Mouse (Mus musculus): ENCODE results near the gene Fgfr2. TPM values are rescaled to one million over a fixed set of nuclear protein-coding genes. Genes with fewer than 3 reads are reported as not detected.

The Fgfr2 gene
- polyA plus RNA-seq, 1 experiment from 2014 or later, result 17.2 TPM

DNA sequence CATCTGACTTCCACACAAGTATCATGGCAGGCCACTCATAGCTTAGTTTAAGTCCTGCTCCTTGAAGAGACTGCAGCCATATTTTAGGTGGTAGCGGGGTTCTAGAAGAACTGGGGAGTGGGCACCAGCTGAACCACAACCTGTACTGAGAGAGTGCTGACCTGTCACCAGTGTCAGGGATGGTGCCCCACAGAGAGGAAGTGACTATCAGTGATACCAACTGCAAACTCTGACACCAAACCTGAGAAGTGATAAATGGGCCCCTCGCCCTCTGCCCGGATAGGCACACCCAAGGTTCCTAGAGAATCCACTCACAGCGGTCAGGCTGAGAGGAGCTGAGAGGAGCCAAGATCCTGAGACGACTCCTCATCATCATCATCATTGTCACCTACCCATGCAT, 318.2 kb downstream of the Fgfr2 start:
- no peak overlapping the region for H3K9ac ChIP-seq
- no peaks in the 10 kb centered on the region for H3K36me3 ChIP-seq
- H3K27ac ChIP-seq, result peak overlapping the region; percentile 79; the same call in 1 of the 2 replicates
- H3K4me2 ChIP-seq, result no peak overlapping the region
- no peak for ATAC-seq (replicated peaks; ENCODE audit: insufficient number of reproducible peaks, insufficient read depth, low FRiP score, low read depth)
- H3K27me3 ChIP-seq, result no peaks in the 10 kb centered on the region
- no peaks in the 10 kb centered on the region for H3K9me3 ChIP-seq (replicated peaks)
- H3K4me1 ChIP-seq (replicated peaks), result peaks cover 93% of the 10 kb centered on the region
- 88% methylated on average over 5 of the region's 5 CpGs for WGBS
- no peak overlapping the region for H3K4me3 ChIP-seq

GRCm38 (mm10) chr7:132804461-132804860, 318.7 kb downstream of the Fgfr2 start:
- H3K4me3 ChIP-seq, result no peak overlapping the region

GRCm38 (mm10) chr7:132803962-132804361, 319.2 kb downstream of the Fgfr2 start:
- Histone ChIP-seq H3K9ac (no peak overlapping the region), H3K9me3 (replicated peaks) (no peaks in the 10 kb centered on the region), H3K27ac (peak overlapping the region; percentile 79), H3K4me3 (no peak overlapping the region), H3K36me3 (no peaks in the 10 kb centered on the region), H3K4me1 (replicated peaks) (peaks cover 93% of the 10 kb centered on the region), H3K4me2 (no peak overlapping the region), H3K27me3 (no peaks in the 10 kb centered on the region)
- WGBS, result 66% methylated on average over 3 of the region's 3 CpGs
- no peak for ATAC-seq (replicated peaks; ENCODE audit: insufficient number of reproducible peaks, insufficient read depth, low FRiP score, low read depth)

More at GRCm38 (mm10) chr7:132804461-132804860, 318.7 kb downstream of the Fgfr2 start:
- Histone ChIP-seq H3K9me3 (replicated peaks) (no peaks in the 10 kb centered on the region), H3K36me3 (no peaks in the 10 kb centered on the region), H3K4me2 (no peak overlapping the region), H3K9ac (no peak overlapping the region), H3K4me1 (replicated peaks) (peaks cover 93% of the 10 kb centered on the region), H3K27ac (peak overlapping the region; percentile 79), H3K27me3 (no peaks in the 10 kb centered on the region)
- WGBS, result 58% methylated on average over 7 of the region's 7 CpGs
- ATAC-seq (replicated peaks; ENCODE audit: insufficient number of reproducible peaks, insufficient read depth, low FRiP score, low read depth), result no peak

GRCm38 (mm10) chr7:132803336-132803735, 319.8 kb downstream of the Fgfr2 start:
- Histone ChIP-seq H3K4me2 (no peak overlapping the region), H3K27ac (peak overlapping the region; percentile 79), H3K27me3 (no peaks in the 10 kb centered on the region), H3K9me3 (replicated peaks) (no peaks in the 10 kb centered on the region), H3K36me3 (no peaks in the 10 kb centered on the region), H3K4me3 (no peak overlapping the region), H3K4me1 (replicated peaks) (peaks cover 90% of the 10 kb centered on the region), H3K9ac (no peak overlapping the region)
- 68% methylated on average over 2 of the region's 2 CpGs for WGBS
- ATAC-seq (replicated peaks; ENCODE audit: insufficient number of reproducible peaks, insufficient read depth, low FRiP score, low read depth), result no peak

DNA sequence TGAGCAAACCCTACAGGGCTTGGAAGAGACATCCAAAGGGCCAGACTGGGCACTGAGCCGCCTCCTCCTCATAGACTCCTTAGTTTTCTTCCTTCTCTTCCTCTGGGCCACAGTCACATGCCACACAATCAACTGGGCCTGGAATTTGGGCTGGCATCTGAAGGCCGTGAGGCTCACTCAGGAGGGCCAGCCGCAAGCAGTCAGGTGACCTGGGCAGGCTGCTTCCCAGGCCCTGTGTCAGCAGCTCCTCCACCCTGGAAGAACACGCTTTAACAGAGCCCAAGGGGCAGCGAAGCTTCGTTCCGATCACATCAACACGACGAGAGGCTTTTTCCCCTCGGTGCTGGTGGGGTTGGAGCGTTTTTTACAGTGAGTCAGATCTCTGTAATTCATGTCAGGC, 320.5 kb downstream of the Fgfr2 start:
- WGBS, result 44% methylated on average over 11 of the region's 11 CpGs
- ATAC-seq (replicated peaks; ENCODE audit: insufficient number of reproducible peaks, insufficient read depth, low FRiP score, low read depth), result no peak
- Histone ChIP-seq H3K27me3 (no peaks in the 10 kb centered on the region), H3K9ac (peak overlapping the region; percentile 11; the same call in 1 of the 2 replicates), H3K27ac (peak overlapping the region; percentile 79), H3K4me1 (replicated peaks) (peaks cover 84% of the 10 kb centered on the region), H3K9me3 (replicated peaks) (no peaks in the 10 kb centered on the region), H3K4me2 (0 out of 2 replicates have a peak overlapping the region, but pooled peaks have one; percentile 3), H3K4me3 (no peak overlapping the region), H3K36me3 (no peaks in the 10 kb centered on the region)

- Histone ChIP-seq H3K4me2 (no peak overlapping the region), H3K36me3 (no peaks in the 10 kb centered on the region), H3K9ac (no peak overlapping the region), H3K4me3 (no peak overlapping the region), H3K9me3 (replicated peaks) (no peaks in the 10 kb centered on the region), H3K27ac (peak overlapping the region; percentile 79), H3K4me1 (replicated peaks) (peaks cover 77% of the 10 kb centered on the region), H3K27me3 (no peaks in the 10 kb centered on the region)
- WGBS, result 78% methylated on average over 2 of the region's 2 CpGs
- no peak for ATAC-seq (replicated peaks; ENCODE audit: insufficient number of reproducible peaks, insufficient read depth, low FRiP score, low read depth)
Measured at GRCm38 (mm10) chr7:132802066-132802465, 321.1 kb downstream of the Fgfr2 start.

GRCm38 (mm10) chr7:132801509-132801908, 321.6 kb downstream of the Fgfr2 start:
- Histone ChIP-seq H3K9ac (no peak overlapping the region), H3K4me1 (replicated peaks) (peaks cover 72% of the 10 kb centered on the region)

GRCm38 (mm10) chr7:132800868-132801267, 322.3 kb downstream of the Fgfr2 start:
- H3K4me3 ChIP-seq, result no peak overlapping the region
- H3K4me2 ChIP-seq, result no peak overlapping the region
- WGBS, result 65% methylated on average over 10 of the region's 10 CpGs
- no peaks in the 10 kb centered on the region for H3K9me3 ChIP-seq (replicated peaks)
- no peaks in the 10 kb centered on the region for H3K27me3 ChIP-seq
- H3K9ac ChIP-seq, result no peak overlapping the region
- peaks cover 66% of the 10 kb centered on the region for H3K4me1 ChIP-seq (replicated peaks)
- no peak for ATAC-seq (replicated peaks; ENCODE audit: insufficient number of reproducible peaks, insufficient read depth, low FRiP score, low read depth)
- H3K36me3 ChIP-seq, result no peaks in the 10 kb centered on the region
- peak overlapping the region; percentile 79 for H3K27ac ChIP-seq

More at GRCm38 (mm10) chr7:132801509-132801908, 321.6 kb downstream of the Fgfr2 start:
- Histone ChIP-seq H3K27ac (peak overlapping the region; percentile 79), H3K4me3 (no peak overlapping the region), H3K36me3 (no peaks in the 10 kb centered on the region), H3K4me2 (no peak overlapping the region), H3K27me3 (no peaks in the 10 kb centered on the region), H3K9me3 (replicated peaks) (no peaks in the 10 kb centered on the region)
- no peak for ATAC-seq (replicated peaks; ENCODE audit: insufficient number of reproducible peaks, insufficient read depth, low FRiP score, low read depth)
- WGBS, result 76% methylated on average over 5 of the region's 5 CpGs

DNA sequence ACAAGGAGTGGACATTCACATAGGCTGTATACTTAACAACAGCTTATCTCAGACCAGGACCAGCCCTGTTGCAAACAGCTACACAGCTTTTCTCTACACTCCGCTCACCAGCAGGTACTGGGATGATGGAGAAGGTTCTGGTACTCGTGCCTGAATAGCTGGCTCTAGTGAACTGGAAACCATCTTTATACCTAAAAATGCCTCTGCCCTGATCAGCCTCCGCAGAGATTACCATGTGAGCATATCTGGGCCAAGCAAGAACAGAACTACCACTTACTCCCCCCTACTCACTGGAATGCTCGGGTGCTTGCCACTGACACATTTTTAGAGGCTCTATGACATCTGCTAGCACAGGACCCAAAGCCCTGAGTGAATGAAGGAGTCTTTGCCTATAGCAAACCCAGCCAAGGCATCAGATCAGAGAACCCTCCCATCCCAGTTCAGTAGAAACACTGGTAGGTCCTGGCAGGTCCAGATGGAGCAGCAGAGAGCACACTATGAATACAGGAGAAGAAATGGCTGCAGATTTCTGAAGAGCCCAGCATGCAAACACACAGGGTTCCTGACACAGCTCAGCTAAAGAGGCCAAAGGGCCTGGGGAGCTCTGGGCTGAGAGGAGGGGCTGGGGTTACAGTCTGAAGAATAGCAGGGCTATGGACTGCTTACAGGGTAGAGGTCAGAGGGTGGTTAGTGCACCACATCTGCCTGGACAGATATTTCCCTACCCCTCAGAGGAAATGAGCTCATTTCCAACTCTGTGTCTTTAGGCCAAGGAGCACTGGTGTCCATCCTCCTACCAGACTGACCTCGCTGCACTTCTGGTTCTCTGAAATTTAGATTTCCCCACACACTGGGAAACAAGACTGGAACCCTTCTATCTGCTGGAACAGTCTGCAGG, 323.8 kb downstream of the Fgfr2 start:
- H3K4me2 ChIP-seq, result no peak overlapping the region
- H3K27me3 ChIP-seq, result no peaks in the 10 kb centered on the region
- H3K36me3 ChIP-seq, result no peaks in the 10 kb centered on the region
- no peak; the same call in 1 of the 2 replicates for ATAC-seq (replicated peaks; ENCODE audit: insufficient number of reproducible peaks, insufficient read depth, low FRiP score, low read depth)
- WGBS, result 75% methylated on average over 5 of the region's 5 CpGs
- H3K9me3 ChIP-seq (replicated peaks), result no peaks in the 10 kb centered on the region
- H3K4me3 ChIP-seq, result no peak overlapping the region
- no peak overlapping the region for H3K9ac ChIP-seq
- H3K4me1 ChIP-seq (replicated peaks), result peaks cover 58% of the 10 kb centered on the region
- peak overlapping the region; percentile 79 for H3K27ac ChIP-seq

- Histone ChIP-seq H3K9me3 (replicated peaks) (no peaks in the 10 kb centered on the region), H3K27me3 (no peaks in the 10 kb centered on the region), H3K27ac (no peak overlapping the region), H3K4me1 (replicated peaks) (peaks cover 35% of the 10 kb centered on the region), H3K4me2 (no peak overlapping the region), H3K4me3 (no peak overlapping the region), H3K36me3 (no peaks in the 10 kb centered on the region), H3K9ac (no peak overlapping the region)
- 83% methylated on average over 5 of the region's 5 CpGs for WGBS
- no peak for ATAC-seq (replicated peaks; ENCODE audit: insufficient number of reproducible peaks, insufficient read depth, low FRiP score, low read depth)
Measured at GRCm38 (mm10) chr7:132795141-132795540, 328.0 kb downstream of the Fgfr2 start.

GRCm38 (mm10) chr7:132793467-132793866, 329.7 kb downstream of the Fgfr2 start:
- no peak for ATAC-seq (replicated peaks; ENCODE audit: insufficient number of reproducible peaks, insufficient read depth, low FRiP score, low read depth)
- H3K9ac ChIP-seq, result no peak overlapping the region
- H3K4me3 ChIP-seq, result no peak overlapping the region
- WGBS, result 59% methylated on average over 6 of the region's 6 CpGs
- H3K27ac ChIP-seq, result no peak overlapping the region
- no peaks in the 10 kb centered on the region for H3K27me3 ChIP-seq
- peaks cover 20% of the 10 kb centered on the region for H3K4me1 ChIP-seq (replicated peaks)
- H3K36me3 ChIP-seq, result no peaks in the 10 kb centered on the region
- no peaks in the 10 kb centered on the region for H3K9me3 ChIP-seq (replicated peaks)
- no peak overlapping the region for H3K4me2 ChIP-seq
